Mouse (Mus musculus) neural tube, embryonic 15.5 days (tissue): ENCODE results near the gene Spata21. TPM values are rescaled to one million over a fixed set of nuclear protein-coding genes. Genes with fewer than 3 reads are reported as not detected.
"Not testable (repeated sequence)": the region's sequence is repeated elsewhere in the genome, so short reads cannot be mapped to it uniquely, and the experiment has no call there.

Source experiments
- ATAC-seq: fragments of 200-750 bp; cut with Nextera tagmentation; 2 replicates; pipeline ENCODE4 v1.8.0; 2017; ENCODE audit warnings: mild to moderate bottlenecking, moderate TSS enrichment, moderate library complexity; ENCODE audit not compliant: low FRiP score
- H3K27ac ChIP-seq: fragments of 300-500 bp; sonication (generic); replicated peaks from 2 replicates; pipeline ENCODE4 v1.5.1; 2015; ENCODE audit warnings: mild to moderate bottlenecking, inconsistent platforms
- H3K27me3 ChIP-seq: fragments of 300-500 bp; sonication (generic); replicated peaks from 2 replicates; pipeline ENCODE4 v1.6.1; 2015; ENCODE audit warnings: inconsistent platforms
- H3K36me3 ChIP-seq: fragments of 300-500 bp; sonication (generic); 2 replicates; pipeline ENCODE4 v1.6.1; 2015; ENCODE audit warnings: inconsistent platforms
- H3K4me1 ChIP-seq: fragments of 300-500 bp; sonication (generic); 2 replicates; pipeline ENCODE4 v1.6.1; 2015; ENCODE audit warnings: inconsistent platforms
- H3K4me2 ChIP-seq: fragments of 300-500 bp; sonication (generic); 2 replicates; pipeline ENCODE4 v1.6.1; 2015; ENCODE audit warnings: inconsistent platforms, mild to moderate bottlenecking, moderate library complexity
- H3K4me3 ChIP-seq: fragments of 300-500 bp; sonication (generic); replicated peaks from 2 replicates; pipeline ENCODE4 v1.5.1; 2015; ENCODE audit warnings: mild to moderate bottlenecking, inconsistent platforms
- H3K9ac ChIP-seq: fragments of 300-500 bp; sonication (generic); replicated peaks from 2 replicates; pipeline ENCODE4 v1.6.1; 2015; ENCODE audit warnings: mild to moderate bottlenecking, inconsistent platforms
- H3K9me3 ChIP-seq: fragments of 300-500 bp; sonication (generic); replicated peaks from 2 replicates; pipeline ENCODE4 v1.6.1; 2016; ENCODE audit warnings: inconsistent platforms
- WGBS: fragments of 180-500 bp; shearing (Covaris S2); methylation state at CpG from one replicate; pipeline ENCODE4 v1.1.7; 2015; ENCODE audit warnings: mixed read lengths; 5-methylcytosine and 5-hydroxymethylcytosine counted together
- polyA plus RNA-seq: library from polyadenylated mRNA; unstranded; fragments of >200 nt; fragmentation: Nextera tagmentation; extraction: Ambion mirVana; gene quantifications from 2 replicates; pipeline ENCODE4 v1.2.1, GENCODE M21; 2015

Gene Spata21
- polyA plus RNA-seq, 1 experiment from 2014 or later: 0.55 TPM

DNA sequence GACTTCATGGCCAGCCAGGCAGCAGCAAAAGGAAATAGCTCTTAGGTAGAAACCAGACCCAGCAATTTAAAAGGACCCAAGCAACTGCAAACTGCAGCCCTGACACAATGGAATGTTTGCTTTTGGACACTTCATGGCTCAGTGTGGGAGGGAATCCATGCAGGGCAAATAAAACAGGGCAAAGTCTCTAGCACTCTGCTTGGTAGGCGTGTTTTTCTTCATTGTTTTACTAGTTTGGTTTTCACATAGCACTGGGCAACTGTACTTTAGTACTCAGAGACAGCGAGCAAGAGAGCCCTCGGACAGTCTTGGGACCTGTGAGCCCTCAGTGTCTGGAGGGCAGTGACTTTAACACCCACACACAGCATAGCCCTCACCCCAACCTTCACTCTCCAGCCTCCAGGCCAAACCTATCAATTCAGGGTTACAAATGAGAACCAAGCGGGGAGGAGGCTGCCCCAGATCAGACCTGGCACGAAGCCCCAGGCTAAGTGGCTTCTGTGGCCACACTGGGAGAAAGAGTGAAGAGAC lies 43.5 kb downstream of the Spata21 start:
- no peak for ATAC-seq
- H3K27ac ChIP-seq: peak overlapping the region; percentile 69
- H3K4me1 ChIP-seq: peaks cover 62% of the 10 kb centered on the region
- H3K4me2 ChIP-seq: no peak overlapping the region
- no peak overlapping the region for H3K4me3 ChIP-seq
- no peaks in the 10 kb centered on the region for H3K9me3 ChIP-seq
- H3K36me3 ChIP-seq: no peaks in the 10 kb centered on the region
- WGBS: 26% methylated on average over 5 of the region's 5 CpGs
- no peaks in the 10 kb centered on the region for H3K27me3 ChIP-seq
- no peak overlapping the region for H3K9ac ChIP-seq

DNA sequence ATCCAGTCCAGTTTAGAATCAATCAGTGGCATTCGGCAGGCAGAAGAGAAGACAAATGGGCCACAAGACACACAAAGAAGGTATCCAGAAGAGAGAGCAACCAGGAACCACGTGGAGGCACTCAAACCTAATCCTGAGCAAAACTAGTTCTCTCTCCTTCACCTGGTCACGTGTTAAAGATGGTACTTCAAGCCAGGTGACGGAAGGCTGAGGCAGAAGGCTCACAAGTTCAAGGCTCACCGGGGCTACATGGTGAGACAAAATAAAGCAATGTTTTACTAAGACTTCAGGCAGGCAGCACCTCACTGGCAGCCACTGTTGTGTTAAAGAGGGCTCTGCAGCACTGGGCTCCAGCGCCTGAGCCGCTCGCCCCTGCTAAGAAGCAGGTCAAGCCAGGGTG lies 44.1 kb downstream of the Spata21 start:
- WGBS: 45% methylated on average over 8 of the region's 8 CpGs
- Histone ChIP-seq H3K27me3 (no peaks in the 10 kb centered on the region), H3K27ac (peak overlapping the region; percentile 69), H3K36me3 (no peaks in the 10 kb centered on the region), H3K4me2 (no peak overlapping the region), H3K9ac (no peak overlapping the region), H3K4me3 (no peak overlapping the region), H3K9me3 (no peaks in the 10 kb centered on the region), H3K4me1 (peaks cover 68% of the 10 kb centered on the region)
- ATAC-seq: no peak

DNA sequence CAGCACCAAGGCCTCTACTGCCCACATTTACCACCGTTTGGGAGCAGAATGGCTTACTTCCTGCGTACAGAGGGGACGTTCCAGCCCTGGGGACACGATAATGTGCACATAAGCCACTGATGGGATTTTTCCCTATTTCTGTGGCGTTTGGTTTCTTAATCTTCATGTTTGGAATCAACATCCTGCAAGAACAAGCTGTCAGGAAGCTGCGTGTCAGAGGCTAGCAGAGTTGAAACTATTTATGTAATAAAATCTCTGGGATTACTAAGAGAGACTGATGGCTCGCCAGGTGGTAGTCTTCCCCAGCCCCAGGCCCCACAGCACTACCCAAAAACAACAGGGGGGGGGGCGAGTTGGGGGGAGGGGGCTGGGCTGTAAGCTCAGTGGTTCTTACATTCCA lies 45.1 kb downstream of the Spata21 start:
- H3K4me3 ChIP-seq: no peak overlapping the region
- H3K4me1 ChIP-seq: peaks cover 77% of the 10 kb centered on the region
- no peaks in the 10 kb centered on the region for H3K36me3 ChIP-seq
- 61% methylated on average over 8 of the region's 8 CpGs for WGBS
- no peak overlapping the region for H3K9ac ChIP-seq
- no peaks in the 10 kb centered on the region for H3K27me3 ChIP-seq
- no peak for ATAC-seq
- H3K27ac ChIP-seq: 0 out of 2 replicates have a peak overlapping the region, but pooled peaks have one; percentile 13
- no peaks in the 10 kb centered on the region for H3K9me3 ChIP-seq
- no peak overlapping the region for H3K4me2 ChIP-seq

DNA sequence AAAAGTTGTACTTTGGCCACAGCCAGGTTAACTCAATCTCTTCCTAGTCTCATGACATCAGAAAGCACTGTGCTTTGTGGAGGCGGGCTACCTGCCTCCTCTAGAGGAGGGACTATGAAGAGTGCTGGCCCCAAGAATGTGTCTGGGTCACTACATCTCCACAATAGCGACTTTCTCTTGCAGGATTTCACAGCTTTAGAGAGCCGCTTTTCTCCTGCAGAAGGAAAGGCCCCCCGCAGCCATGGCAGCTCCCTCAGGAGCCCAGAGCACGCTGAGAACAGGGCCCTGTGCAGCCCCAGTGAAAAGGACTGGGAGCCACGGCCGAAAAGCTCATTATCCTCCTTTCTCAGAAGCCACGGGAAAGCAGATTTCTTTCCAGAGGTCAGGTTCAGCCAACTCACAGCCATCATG lies 45.9 kb downstream of the Spata21 start:
- no peak overlapping the region for H3K4me2 ChIP-seq
- peak overlapping the region; percentile 66 for H3K27ac ChIP-seq
- H3K4me1 ChIP-seq: peaks cover 82% of the 10 kb centered on the region
- H3K9ac ChIP-seq: no peak overlapping the region
- no peak for ATAC-seq
- H3K36me3 ChIP-seq: no peaks in the 10 kb centered on the region
- H3K27me3 ChIP-seq: no peaks in the 10 kb centered on the region
- no peak overlapping the region for H3K4me3 ChIP-seq
- H3K9me3 ChIP-seq: no peaks in the 10 kb centered on the region
- WGBS: 15% methylated on average over 8 of the region's 8 CpGs

DNA sequence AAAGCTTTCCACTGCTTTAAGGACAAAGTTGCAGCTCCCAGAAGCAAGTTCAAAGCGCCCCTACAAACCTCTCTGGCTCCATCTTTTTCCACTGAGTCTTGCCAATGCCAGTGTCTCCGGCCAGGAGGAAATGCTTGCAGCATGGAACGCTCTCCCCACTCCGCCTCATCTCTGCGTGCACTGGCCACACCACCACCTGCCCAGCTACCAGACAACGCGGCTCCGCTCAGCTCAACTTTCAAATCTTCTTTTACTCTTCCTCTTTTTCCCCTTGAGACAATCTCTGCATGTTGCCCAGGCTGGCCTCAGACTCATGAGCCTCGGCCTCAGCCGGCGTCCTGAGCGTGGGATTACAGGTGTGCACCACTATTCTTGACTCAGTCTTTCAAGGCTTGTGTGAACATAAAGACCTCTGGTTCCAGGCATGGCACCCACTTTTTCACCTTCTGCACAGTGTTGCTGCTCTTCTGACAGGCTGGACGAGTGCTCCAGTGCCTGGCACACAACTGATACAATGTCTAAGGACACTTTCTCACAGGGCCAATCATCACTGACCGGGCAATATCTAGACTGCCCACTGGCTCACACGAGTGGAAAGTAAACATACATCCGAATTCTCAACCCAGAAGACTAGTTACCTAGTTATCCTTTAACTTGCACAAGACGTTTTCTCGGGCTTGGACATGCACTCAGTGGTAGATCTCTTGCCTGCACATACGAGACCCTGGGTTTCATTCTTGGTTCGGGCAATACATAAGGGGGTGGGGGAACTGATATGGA lies 46.8 kb downstream of the Spata21 start:
- Histone ChIP-seq H3K9me3 (no peaks in the 10 kb centered on the region), H3K9ac (no peak overlapping the region), H3K27ac (peak overlapping the region; percentile 66), H3K4me1 (peaks cover 75% of the 10 kb centered on the region), H3K36me3 (no peaks in the 10 kb centered on the region), H3K4me2 (no peak overlapping the region), H3K4me3 (no peak overlapping the region), H3K27me3 (no peaks in the 10 kb centered on the region)
- ATAC-seq: no peak
- WGBS: 76% methylated on average over 20 of the region's 20 CpGs

DNA sequence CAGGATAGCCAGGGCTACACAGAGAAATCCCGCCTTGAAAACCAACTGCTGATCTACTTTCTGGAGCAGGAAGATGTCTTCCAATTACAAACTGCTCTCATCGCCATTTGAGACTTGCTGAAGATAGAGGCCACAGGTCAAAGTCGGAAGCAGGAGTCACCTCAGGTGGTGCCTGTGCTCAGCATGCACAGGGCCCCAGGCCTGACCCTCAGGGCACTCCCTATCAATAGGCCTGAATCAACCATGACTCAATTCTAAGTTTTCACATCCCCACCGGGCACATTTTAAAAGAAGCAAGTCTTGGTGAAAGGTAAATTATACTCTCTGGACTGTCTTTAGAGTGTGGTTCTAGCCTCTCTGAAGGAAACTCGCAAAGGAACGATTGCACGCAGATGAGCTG lies 48.0 kb downstream of the Spata21 start:
- WGBS: 65% methylated on average over 7 of the region's 7 CpGs
- H3K4me2 ChIP-seq: peak overlapping the region; percentile 22; the same call in 1 of the 2 replicates
- no peak for ATAC-seq
- no peak overlapping the region for H3K27ac ChIP-seq
- no peaks in the 10 kb centered on the region for H3K36me3 ChIP-seq
- H3K9me3 ChIP-seq: no peaks in the 10 kb centered on the region
- no peaks in the 10 kb centered on the region for H3K27me3 ChIP-seq
- H3K4me1 ChIP-seq: peaks cover 67% of the 10 kb centered on the region
- H3K9ac ChIP-seq: no peak overlapping the region
- no peak overlapping the region for H3K4me3 ChIP-seq

DNA sequence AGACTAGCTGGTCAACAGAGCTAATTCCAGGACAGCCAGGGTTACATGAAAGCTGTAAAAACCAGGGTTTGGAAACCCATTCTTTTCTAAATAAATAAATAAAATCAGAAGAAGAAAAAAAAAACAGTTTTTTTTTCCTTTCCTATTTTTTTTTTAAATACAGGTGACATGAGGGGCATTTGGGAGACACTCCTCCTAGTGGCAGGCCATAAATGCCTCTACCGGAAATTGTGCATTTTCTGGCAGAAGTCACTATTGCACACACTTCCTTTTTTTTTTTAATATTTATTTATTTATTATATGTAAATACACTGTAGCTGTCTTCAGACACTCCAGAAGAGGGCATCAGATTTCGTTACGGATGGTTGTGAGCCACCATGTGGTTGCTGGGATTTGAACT lies 49.6 kb downstream of the Spata21 start:
- Histone ChIP-seq H3K4me1 (peaks cover 51% of the 10 kb centered on the region), H3K4me3 (0 out of 2 replicates have a peak overlapping the region, but pooled peaks have one; percentile 90), H3K4me2 (peak overlapping the region; percentile 94; the same call in 1 of the 2 replicates)
- not testable (repeated sequence) for H3K36me3 ChIP-seq, H3K9me3 ChIP-seq, ATAC-seq, H3K9ac ChIP-seq, H3K27ac ChIP-seq, H3K27me3 ChIP-seq
- 72% methylated on average over 3 of the region's 3 CpGs for WGBS

DNA sequence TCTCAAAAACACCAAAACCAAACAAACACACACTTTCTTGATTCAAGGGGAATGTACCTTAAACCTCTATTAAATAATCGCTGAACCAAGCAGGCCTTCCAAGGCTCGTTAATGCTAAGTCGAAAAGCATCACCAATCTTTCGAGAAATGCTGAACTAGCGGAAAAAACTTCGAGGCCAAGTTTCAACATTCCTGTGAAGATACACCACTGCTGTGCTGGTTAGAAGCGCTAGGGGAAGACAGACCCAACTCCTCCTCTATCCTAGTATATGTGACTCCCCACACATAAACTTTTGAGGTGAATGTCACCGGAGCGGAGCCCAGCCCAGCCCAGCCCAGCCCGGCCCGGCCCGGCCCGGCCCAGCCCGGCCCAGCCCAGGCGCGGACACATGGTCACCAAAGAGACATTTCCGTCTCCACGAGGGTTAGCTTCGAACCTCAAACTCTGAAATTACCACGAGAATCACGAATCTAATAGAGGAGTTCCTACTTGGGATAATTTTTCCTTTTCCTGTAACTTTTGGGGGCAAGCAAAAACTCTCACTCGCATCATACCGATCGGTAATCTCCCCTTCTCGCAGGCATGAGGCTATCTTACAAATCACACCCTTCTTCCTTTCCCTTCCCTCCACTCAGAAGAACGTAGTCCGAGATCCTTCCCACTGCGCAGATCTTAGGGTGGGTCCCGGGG lies 50.4 kb downstream of the Spata21 start:
- H3K9ac ChIP-seq: peak overlapping the region; percentile 91
- H3K4me2 ChIP-seq: peak overlapping the region; percentile 94
- WGBS: 4% methylated on average over 29 of the region's 29 CpGs
- H3K36me3 ChIP-seq: no peaks in the 10 kb centered on the region
- ATAC-seq: peak; percentile 7; the same call in 1 of the 2 replicates
- H3K4me3 ChIP-seq: peak overlapping the region; percentile 90
- peak overlapping the region; percentile 98 for H3K27ac ChIP-seq
- no peaks in the 10 kb centered on the region for H3K9me3 ChIP-seq
- H3K27me3 ChIP-seq: no peaks in the 10 kb centered on the region
- H3K4me1 ChIP-seq: peaks cover 45% of the 10 kb centered on the region

DNA sequence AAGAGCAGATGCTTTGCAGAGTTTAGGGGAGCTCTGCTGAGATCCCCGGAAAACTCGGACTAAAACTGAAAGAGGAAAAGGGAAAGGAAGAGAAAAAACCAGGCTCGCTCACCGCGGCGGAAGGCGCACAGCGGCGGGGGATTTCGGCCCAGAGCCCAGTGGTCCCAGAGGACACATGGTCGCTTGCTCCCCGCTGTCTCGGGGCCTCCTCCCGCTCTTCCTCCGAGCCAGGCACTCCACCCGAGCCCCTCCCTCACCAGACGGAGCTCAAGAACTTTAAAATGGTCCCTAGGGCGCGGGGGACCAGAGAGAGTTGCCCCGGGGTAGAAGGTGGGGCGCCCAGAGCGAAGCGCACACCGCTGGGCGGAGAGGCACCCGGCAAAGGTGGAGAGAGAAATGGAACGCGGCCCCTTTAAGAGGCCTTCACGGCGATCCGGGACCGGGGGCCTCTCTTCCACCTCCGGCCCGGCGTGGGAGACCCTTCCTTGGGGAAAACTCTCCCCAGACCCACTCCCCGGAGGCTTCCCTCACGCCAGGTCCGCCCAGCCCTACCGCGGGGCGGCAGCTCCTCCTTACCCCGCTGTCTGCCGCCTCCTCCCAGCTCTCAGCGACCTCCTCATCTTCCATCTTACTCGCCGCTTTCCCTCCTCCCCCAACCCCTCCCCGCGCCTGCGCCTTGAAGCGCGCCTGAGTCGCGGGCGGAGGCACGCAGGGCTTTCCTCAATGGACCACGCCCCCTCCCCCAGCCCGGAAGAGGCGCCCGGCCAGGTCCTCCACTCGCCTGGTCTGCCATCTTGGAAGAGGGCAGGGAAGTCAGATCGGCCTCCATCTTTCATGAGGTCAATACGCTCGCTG lies 51.2 kb downstream of the Spata21 start, which contains the start of gene Szrd1:
TSS of gene Szrd1 (minus strand) at position 660 of the 855 bp plus-strand sequence.
- Histone ChIP-seq H3K9ac (peak within 1 kb of the TSS; percentile 91), H3K36me3 (no peaks in the 10 kb centered on the region), H3K27me3 (0 out of 2 replicates have a peak, but pooled peaks cover 5% of the 10 kb centered on the region), H3K9me3 (no peaks in the 10 kb centered on the region), H3K27ac (peak within 1 kb of the TSS; percentile 98), H3K4me3 (peak within 1 kb of the TSS; percentile 90), H3K4me1 (peaks cover 40% of the 10 kb centered on the region), H3K4me2 (peak within 1 kb of the TSS; percentile 94)
- ATAC-seq: peak; percentile 95
- under 1% methylated on average over 63 of the region's 63 CpGs for WGBS

DNA sequence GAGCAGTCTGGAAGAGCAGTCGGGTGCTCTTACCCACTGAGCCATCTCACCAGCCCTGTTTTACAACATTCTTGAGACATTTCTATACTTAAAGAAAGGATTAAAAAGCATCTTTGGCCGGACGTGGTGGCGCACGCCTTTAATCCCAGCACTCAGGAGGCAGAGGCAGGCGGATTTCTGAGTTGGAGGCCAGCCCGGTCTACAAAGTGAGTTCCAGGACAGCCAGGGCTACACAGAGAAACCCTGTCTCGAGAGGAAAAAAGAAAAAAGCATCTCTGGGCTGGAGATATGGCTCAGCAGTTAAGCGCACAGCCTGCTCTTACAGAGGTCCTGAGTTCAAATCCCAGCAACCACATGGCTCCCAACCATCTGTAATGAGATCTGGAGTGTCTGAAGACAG lies 52.2 kb downstream of the Spata21 start:
- H3K4me3 ChIP-seq, H3K27ac ChIP-seq, H3K9ac ChIP-seq, H3K36me3 ChIP-seq, H3K4me2 ChIP-seq, H3K27me3 ChIP-seq, H3K9me3 ChIP-seq: not testable (repeated sequence)
- WGBS: 90% methylated on average over 9 of the region's 9 CpGs
- peaks cover 30% of the 10 kb centered on the region for H3K4me1 ChIP-seq
- ATAC-seq: 0 out of 2 replicates have a peak, but pooled peaks have one; percentile 2

DNA sequence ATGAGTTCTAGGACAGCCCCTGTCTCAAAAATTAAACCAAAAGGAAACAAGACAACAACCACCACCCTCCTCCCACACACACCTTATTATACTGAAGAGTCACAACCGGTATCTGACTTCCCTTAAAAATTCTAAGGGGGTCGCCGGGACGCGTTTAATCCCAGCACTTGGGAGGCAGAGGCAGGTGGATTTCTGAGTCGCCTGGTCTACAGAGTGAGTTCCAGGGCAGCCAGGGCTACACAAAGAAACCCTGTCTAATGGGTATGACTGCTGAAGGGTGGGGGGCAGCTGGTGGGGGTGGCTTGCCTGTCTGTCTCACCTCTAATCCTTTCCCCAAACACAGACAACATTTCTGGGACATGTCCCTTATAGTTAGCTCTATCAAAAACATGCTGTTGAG lies 52.8 kb downstream of the Spata21 start:
- no peak overlapping the region for H3K9ac ChIP-seq
- 0 out of 2 replicates have a peak, but pooled peaks cover 5% of the 10 kb centered on the region for H3K27me3 ChIP-seq
- H3K4me1 ChIP-seq: peaks cover 26% of the 10 kb centered on the region
- H3K4me3 ChIP-seq: no peak overlapping the region
- H3K9me3 ChIP-seq: no peaks in the 10 kb centered on the region
- no peak overlapping the region for H3K4me2 ChIP-seq
- 90% methylated on average over 6 of the region's 6 CpGs for WGBS
- no peak for ATAC-seq
- H3K27ac ChIP-seq: no peak overlapping the region
- no peaks in the 10 kb centered on the region for H3K36me3 ChIP-seq
